Mouse (Mus musculus) kidney, embryonic 16.5 days (tissue): ENCODE data around the gene Thy1. TPM values are rescaled to one million over a fixed set of nuclear protein-coding genes. Genes with fewer than 3 reads are reported as not detected.
A peak's percentile ranks its signal among the peaks of the same experiment; 100 is the strongest.

Source experiments
- ATAC-seq: fragments of 200-750 bp; cut with Nextera tagmentation; 2 replicates; pipeline ENCODE4 v1.8.0; 2017; ENCODE audit warnings: moderate TSS enrichment; ENCODE audit not compliant: low FRiP score, low TSS enrichment
- H3K27ac ChIP-seq: fragments of 300-500 bp; sonication (generic); 2 replicates; pipeline ENCODE4 v1.5.1; 2014; ENCODE audit warnings: low read length
- H3K27me3 ChIP-seq: fragments of 300-500 bp; sonication (generic); 2 replicates; pipeline ENCODE4 v1.6.1; 2014; ENCODE audit warnings: low read length, control low read depth, mixed read lengths; ENCODE audit not compliant: insufficient read depth
- H3K36me3 ChIP-seq: fragments of 300-500 bp; sonication (generic); 2 replicates; pipeline ENCODE4 v1.6.1; 2014; ENCODE audit warnings: low read length, control low read depth, mixed read lengths; ENCODE audit not compliant: insufficient read depth
- H3K4me1 ChIP-seq: fragments of 300-500 bp; sonication (generic); 2 replicates; pipeline ENCODE4 v1.6.1; 2014; ENCODE audit warnings: low read length, control low read depth, mixed read lengths; ENCODE audit not compliant: insufficient read depth
- H3K4me2 ChIP-seq: fragments of 300-500 bp; sonication (generic); replicated peaks from 2 replicates; pipeline ENCODE4 v1.6.1; 2014; ENCODE audit warnings: low read depth, low read length
- H3K4me3 ChIP-seq: fragments of 300-500 bp; sonication (generic); 2 replicates; pipeline ENCODE4 v1.5.1; 2014; ENCODE audit warnings: mild to moderate bottlenecking, low read length
- H3K9ac ChIP-seq: fragments of 300-500 bp; sonication (generic); replicated peaks from 2 replicates; pipeline ENCODE4 v1.6.1; 2014; ENCODE audit warnings: low read length
- H3K9me3 ChIP-seq: fragments of 300-500 bp; sonication (generic); 2 replicates; pipeline ENCODE4 v1.6.1; 2016; ENCODE audit warnings: low read length, control low read depth
- WGBS: fragments of 180-500 bp; shearing (Covaris S2); extraction: QIAGEN DNeasy Blood & Tissue Kit; methylation state at CpG from one replicate; pipeline ENCODE4 v1.1.7; 2014; 5-methylcytosine and 5-hydroxymethylcytosine counted together
- polyA plus RNA-seq: library from polyadenylated mRNA; unstranded; fragments of >200 nt; fragmentation: Nextera tagmentation; extraction: Ambion mirVana; gene quantifications from 2 replicates; pipeline ENCODE4 v1.2.1, GENCODE M21; 2015

The Thy1 gene
- polyA plus RNA-seq, 1 experiment from 2014 or later: 7.7 TPM

DNA sequence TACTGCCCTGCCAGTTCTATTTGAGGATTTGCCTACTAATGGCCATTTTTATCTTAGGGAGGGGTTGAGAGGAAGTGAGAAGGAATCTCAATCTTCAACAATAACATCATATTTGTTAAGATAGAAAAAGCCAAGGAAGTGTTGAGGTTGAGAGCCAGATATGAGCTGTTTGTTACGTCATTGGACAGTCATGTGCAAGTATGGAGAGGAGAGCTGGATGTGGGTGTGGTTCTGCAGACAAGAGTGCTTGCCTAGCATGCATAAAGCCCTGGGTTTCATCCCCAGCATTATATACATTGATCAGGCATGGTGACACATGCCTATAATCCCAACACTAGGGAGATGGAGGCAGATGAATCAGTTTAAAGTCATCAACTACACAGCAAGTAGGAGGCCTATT is 10.8 kb downstream of the Thy1 start:
- 73% methylated on average over 1 of the region's 1 CpGs for WGBS
- ATAC-seq: no peak
- H3K36me3 ChIP-seq: no peaks in the 10 kb centered on the region
- no peaks in the 10 kb centered on the region for H3K4me1 ChIP-seq
- no peak overlapping the region for H3K27ac ChIP-seq
- no peak overlapping the region for H3K9ac ChIP-seq
- no peak overlapping the region for H3K4me3 ChIP-seq
- no peak overlapping the region for H3K4me2 ChIP-seq
- no peaks in the 10 kb centered on the region; the same call in 1 of the 2 replicates for H3K9me3 ChIP-seq
- no peaks in the 10 kb centered on the region for H3K27me3 ChIP-seq

DNA sequence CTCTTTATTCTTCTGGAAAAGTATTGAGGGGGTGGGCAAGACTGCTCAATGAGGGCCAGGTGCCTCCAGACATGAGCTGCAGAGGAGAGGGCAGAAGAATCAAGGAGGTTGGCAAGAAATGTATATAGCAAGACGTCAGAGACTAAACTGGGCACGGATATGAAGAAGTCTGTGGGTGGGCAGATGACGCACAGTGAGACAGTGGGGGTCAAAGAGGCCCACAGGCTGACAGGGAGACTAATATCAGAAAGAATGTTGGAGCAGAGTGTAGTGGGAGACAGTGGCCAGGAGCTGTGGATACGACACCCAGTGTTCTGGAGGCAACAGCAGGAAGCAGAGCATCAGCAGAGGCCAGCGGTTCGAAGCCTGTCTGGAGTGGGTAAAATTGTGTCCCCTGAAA is 15.4 kb downstream of the Thy1 start:
- 80% methylated on average over 6 of the region's 6 CpGs for WGBS
- no peak overlapping the region for H3K9ac ChIP-seq
- no peaks in the 10 kb centered on the region for H3K36me3 ChIP-seq
- no peaks in the 10 kb centered on the region for H3K27me3 ChIP-seq
- H3K4me3 ChIP-seq: no peak overlapping the region
- H3K4me1 ChIP-seq: no peaks in the 10 kb centered on the region
- H3K27ac ChIP-seq: no peak overlapping the region
- no peaks in the 10 kb centered on the region; the same call in 1 of the 2 replicates for H3K9me3 ChIP-seq
- no peak for ATAC-seq
- no peak overlapping the region for H3K4me2 ChIP-seq

DNA sequence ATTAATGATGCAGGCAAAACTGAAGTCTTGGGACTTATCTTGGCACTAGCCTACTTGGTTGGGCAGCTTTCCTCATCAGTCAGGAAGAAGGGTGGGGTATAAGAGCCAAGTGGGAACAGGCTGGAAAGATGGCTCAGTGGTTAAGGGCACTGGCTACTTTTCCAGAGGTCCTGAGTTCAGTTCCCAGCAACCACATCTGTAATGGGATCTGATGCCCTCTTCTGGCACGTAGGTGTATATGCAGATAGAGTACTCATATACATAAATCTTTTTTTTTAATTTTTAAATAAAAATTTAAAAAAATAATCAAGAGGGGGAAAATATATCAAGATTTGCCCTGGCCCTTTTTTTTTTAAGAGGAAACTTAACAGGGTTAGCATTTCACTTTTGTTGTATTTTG is 22.0 kb downstream of the Thy1 start:
- no peak for ATAC-seq
- Histone ChIP-seq H3K27ac (no peak overlapping the region), H3K4me2 (no peak overlapping the region), H3K9me3 (no peaks in the 10 kb centered on the region), H3K27me3 (no peaks in the 10 kb centered on the region), H3K9ac (no peak overlapping the region), H3K4me3 (no peak overlapping the region), H3K36me3 (no peaks in the 10 kb centered on the region), H3K4me1 (peaks cover 9% of the 10 kb centered on the region)
- WGBS: 52% methylated on average over 1 of the region's 1 CpGs

DNA sequence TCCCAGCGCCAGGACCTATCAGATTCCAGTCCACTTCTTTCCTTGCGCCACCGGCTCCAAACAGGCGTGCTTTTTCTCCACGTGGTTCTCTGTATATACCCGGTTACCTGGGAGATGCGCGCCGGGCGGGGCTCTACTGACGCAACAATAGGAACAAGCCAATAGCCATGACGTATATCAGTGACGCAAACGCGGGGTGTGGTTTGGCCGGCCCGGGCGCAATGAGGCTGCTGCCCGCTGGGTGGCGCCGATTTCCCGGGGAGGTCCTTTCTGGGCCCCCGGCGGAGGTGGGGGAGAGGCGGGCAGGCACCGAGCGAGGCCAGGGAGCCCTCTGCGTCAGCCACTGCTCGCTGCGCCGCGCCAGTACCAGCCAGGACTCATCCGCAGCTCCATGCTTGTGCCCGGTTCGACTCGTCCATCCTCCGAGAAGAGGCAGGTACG is 23.6 kb downstream of the Thy1 start, which contains the start of gene Usp2:
Gene Usp2 (plus strand): TSS at position 237 of the 441 bp plus-strand sequence.
- Histone ChIP-seq H3K4me1 (peaks cover 23% of the 10 kb centered on the region), H3K9me3 (no peaks in the 10 kb centered on the region), H3K36me3 (no peaks in the 10 kb centered on the region), H3K27me3 (no peaks in the 10 kb centered on the region), H3K9ac (peak within 1 kb of the TSS; percentile 67), H3K4me2 (peak within 1 kb of the TSS; percentile 79), H3K4me3 (peak within 1 kb of the TSS; percentile 50), H3K27ac (no peak within 1 kb of the TSS)
- ATAC-seq: peak; percentile 96
- 0% methylated on average over 37 of the region's 38 CpGs for WGBS

DNA sequence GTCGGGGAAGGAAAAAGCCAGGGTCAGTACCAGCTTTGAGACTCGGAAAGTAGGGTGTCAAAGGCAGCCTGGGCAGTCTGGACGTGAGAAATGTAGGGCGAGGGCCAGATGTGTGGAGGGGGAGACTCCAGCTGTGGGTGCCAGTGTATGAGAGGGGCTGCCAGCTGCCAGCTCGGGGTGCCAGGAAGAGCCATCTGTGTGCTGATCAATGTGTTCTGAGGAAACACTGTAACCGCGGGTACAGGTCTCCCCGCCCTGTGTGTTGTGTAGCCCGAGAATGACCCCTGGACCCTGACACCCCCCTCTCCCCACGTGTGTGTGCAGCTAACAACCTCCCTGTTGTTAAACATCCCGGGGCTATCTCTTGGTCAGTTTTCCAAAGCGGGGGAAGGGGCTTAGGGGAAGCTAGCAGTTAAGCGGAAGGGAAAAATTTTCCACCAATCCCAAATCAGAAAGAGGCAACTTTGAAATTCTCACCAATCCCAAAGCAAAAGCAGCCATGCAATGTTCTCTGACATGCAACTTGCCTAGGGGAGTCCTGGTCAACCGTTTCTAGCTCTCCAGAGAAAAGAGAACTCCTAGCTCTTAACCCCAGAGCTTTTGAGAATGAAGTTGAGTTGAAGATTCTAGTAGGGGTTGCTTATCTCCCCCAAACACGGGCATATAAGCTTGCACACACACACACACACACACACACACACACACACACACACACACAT is 24.2 kb downstream of the Thy1 start:
- Histone ChIP-seq H3K9me3 (no peaks in the 10 kb centered on the region), H3K4me3 (peak overlapping the region; percentile 50), H3K4me2 (peak overlapping the region; percentile 79), H3K36me3 (no peaks in the 10 kb centered on the region), H3K27me3 (no peaks in the 10 kb centered on the region), H3K4me1 (peaks cover 29% of the 10 kb centered on the region), H3K9ac (peak overlapping the region; percentile 67), H3K27ac (no peak overlapping the region)
- WGBS: 5% methylated on average over 15 of the region's 15 CpGs
- peak; percentile 36 for ATAC-seq

DNA sequence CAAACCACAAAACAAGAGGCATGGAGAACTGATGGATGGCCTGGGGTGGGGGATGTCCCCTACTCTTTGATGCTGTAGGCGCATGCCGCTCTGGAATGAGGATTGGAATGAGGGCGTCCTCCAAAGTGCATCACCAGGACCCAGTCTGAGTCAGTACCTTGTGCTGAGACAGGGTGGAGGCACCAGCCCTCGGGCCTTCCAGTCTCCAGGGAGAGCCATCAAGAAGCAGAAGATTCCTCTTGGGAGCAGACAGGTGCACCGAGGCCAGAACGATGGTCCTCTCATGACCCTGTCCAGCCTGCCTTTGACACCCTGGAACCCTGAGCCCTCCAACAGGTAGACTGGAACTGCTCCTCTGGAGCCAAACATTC is 24.8 kb downstream of the Thy1 start:
- WGBS: 73% methylated on average over 6 of the region's 6 CpGs
- H3K4me2 ChIP-seq: peak overlapping the region; percentile 79; the same call in 1 of the 2 replicates
- H3K27ac ChIP-seq: no peak overlapping the region
- no peak overlapping the region for H3K4me3 ChIP-seq
- ATAC-seq: no peak
- H3K27me3 ChIP-seq: no peaks in the 10 kb centered on the region
- no peaks in the 10 kb centered on the region for H3K9me3 ChIP-seq
- H3K9ac ChIP-seq: no peak overlapping the region
- no peaks in the 10 kb centered on the region for H3K36me3 ChIP-seq
- H3K4me1 ChIP-seq: peaks cover 31% of the 10 kb centered on the region

DNA sequence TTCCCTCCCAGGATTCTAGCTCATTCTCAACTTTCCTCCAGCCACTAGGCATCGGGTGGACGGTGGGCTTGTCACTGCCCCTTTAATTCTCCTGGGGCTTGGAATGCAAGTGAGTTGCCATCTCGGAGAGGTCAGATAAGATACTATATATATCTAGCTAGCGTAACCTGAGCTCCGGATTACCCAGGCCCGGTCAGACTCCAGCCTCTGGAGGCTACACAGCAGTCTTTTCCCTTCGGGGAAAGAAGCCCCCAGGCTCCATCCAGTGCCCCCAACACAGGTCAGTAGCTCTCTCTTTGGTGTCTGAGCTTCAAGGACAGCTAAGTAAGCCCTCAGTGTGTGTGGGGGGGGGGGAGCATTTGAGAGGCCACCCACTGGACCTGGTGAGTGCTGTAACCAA is 26.1 kb downstream of the Thy1 start:
- no peak overlapping the region for H3K4me3 ChIP-seq
- H3K27me3 ChIP-seq: no peaks in the 10 kb centered on the region
- H3K9me3 ChIP-seq: no peaks in the 10 kb centered on the region
- H3K36me3 ChIP-seq: no peaks in the 10 kb centered on the region
- 14% methylated on average over 7 of the region's 7 CpGs for WGBS
- ATAC-seq: no peak
- no peak overlapping the region for H3K9ac ChIP-seq
- no peak overlapping the region for H3K27ac ChIP-seq
- peaks cover 31% of the 10 kb centered on the region for H3K4me1 ChIP-seq
- no peak overlapping the region for H3K4me2 ChIP-seq

DNA sequence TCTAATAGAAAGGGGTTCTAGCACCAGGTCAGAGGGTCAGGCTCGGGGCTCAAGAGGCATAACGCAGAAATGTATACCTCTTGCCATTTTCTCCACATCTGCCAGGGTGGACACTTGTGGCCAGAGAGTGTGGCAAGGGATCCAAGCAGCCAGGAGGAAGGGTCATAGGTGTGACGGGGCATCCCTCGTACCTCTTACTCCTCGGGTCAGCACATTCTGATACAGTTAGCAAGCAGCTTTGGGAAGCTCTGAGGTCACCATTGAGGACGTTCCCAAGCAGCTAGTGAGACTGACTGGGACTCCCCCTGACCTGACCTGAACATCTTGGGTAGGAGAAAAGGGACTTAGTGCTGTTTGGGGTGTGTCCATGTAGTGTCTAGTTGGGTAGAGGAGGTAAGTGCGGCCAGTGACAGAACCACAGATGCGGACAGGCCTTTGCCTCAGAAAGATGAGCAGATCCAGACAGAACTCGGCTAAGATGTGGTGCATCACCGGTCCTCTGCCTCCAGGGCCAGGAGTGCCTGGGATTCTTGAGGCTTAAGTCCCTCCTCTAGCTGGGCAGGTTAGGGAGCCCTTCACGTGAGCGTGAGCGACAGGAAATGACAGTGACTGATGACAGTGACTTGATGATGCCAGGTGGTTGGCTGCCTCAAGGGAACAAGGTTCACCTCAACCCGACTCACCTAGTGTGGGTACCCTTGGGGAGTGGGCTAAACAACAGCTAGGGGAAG is 27.1 kb downstream of the Thy1 start:
- no peaks in the 10 kb centered on the region for H3K9me3 ChIP-seq
- ATAC-seq: no peak
- no peaks in the 10 kb centered on the region for H3K36me3 ChIP-seq
- H3K4me1 ChIP-seq: peaks cover 35% of the 10 kb centered on the region
- H3K27me3 ChIP-seq: no peaks in the 10 kb centered on the region
- H3K4me2 ChIP-seq: no peak overlapping the region
- H3K4me3 ChIP-seq: no peak overlapping the region
- no peak overlapping the region for H3K9ac ChIP-seq
- WGBS: 57% methylated on average over 14 of the region's 14 CpGs
- H3K27ac ChIP-seq: no peak overlapping the region

DNA sequence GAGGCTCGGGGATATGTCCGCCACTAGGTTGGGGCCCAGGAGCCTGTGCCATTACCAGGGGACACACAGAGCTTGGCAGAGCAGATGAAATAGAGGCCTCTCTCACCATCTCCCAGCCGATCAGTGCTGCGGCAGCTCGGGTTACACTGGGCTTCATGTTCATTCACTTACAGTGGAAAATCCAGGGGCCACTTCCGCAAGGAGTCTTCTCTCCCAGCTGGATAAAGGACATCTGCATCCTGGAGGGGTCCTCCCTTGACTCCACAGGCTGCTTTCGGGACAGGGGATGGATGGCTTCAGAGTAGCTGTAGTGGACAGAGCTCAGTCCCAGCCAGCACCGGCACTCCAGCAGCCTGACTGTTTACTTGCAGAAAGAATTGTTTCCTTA is 27.7 kb downstream of the Thy1 start:
- Histone ChIP-seq H3K4me2 (no peak overlapping the region), H3K9me3 (no peaks in the 10 kb centered on the region), H3K27me3 (no peaks in the 10 kb centered on the region), H3K27ac (no peak overlapping the region), H3K4me1 (peaks cover 39% of the 10 kb centered on the region), H3K9ac (0 out of 2 replicates have a peak overlapping the region, but pooled peaks have one; percentile 5), H3K4me3 (no peak overlapping the region), H3K36me3 (no peaks in the 10 kb centered on the region)
- ATAC-seq: no peak
- WGBS: 25% methylated on average over 8 of the region's 8 CpGs
